Mouse (Mus musculus) hindbrain, embryonic 14.5 days (tissue): ENCODE measurements around the gene Robo1. TPM values are rescaled to one million over a fixed set of nuclear protein-coding genes. Genes with fewer than 3 reads are reported as not detected.

Experiments used
- ATAC-seq: fragments of 200-750 bp; cut with Nextera tagmentation; 2 replicates; pipeline ENCODE4 v1.8.0; 2017; ENCODE audit warnings: moderate number of reproducible peaks, mild to moderate bottlenecking, moderate TSS enrichment, moderate library complexity; ENCODE audit not compliant: low FRiP score
- DNase-seq: peaks from one replicate; pipeline ENCODE4 v3.0.0-alpha.2; 2015; ENCODE audit warnings: low spot score
- H3K27ac ChIP-seq: fragments of 300-500 bp; sonication (generic); 2 replicates; pipeline ENCODE4 v1.5.1; 2014; ENCODE audit warnings: mild to moderate bottlenecking, moderate library complexity
- H3K27me3 ChIP-seq: fragments of 300-500 bp; sonication (generic); 2 replicates; pipeline ENCODE4 v1.6.1; 2014; ENCODE audit warnings: mild to moderate bottlenecking, low read length, mixed read lengths; ENCODE audit not compliant: control insufficient read depth, insufficient read depth
- H3K36me3 ChIP-seq: fragments of 300-500 bp; sonication (generic); replicated peaks from 2 replicates; pipeline ENCODE4 v1.6.1; 2014; ENCODE audit not compliant: control insufficient read depth, insufficient read depth
- H3K4me1 ChIP-seq: fragments of 300-500 bp; sonication (generic); replicated peaks from 2 replicates; pipeline ENCODE4 v1.6.1; 2014; ENCODE audit warnings: antibody characterized with exemption, low read length, mixed read lengths; ENCODE audit not compliant: control insufficient read depth, insufficient read depth
- H3K4me2 ChIP-seq: fragments of 300-500 bp; sonication (generic); replicated peaks from 2 replicates; pipeline ENCODE4 v1.6.1; 2014; ENCODE audit warnings: mild to moderate bottlenecking, moderate library complexity
- H3K4me3 ChIP-seq: fragments of 300-500 bp; sonication (generic); replicated peaks from 2 replicates; pipeline ENCODE4 v1.5.1; 2014; ENCODE audit warnings: mild to moderate bottlenecking, low read length
- H3K9ac ChIP-seq: fragments of 300-500 bp; sonication (generic); 2 replicates; pipeline ENCODE4 v1.6.1; 2014
- H3K9me3 ChIP-seq: fragments of 300-500 bp; sonication (generic); 2 replicates; pipeline ENCODE4 v1.6.1; 2016; ENCODE audit warnings: low read length; ENCODE audit not compliant: control insufficient read depth
- WGBS: fragments of 180-500 bp; shearing (Covaris S2); extraction: QIAGEN DNeasy Blood & Tissue Kit; methylation state at CpG from one replicate; pipeline ENCODE4 v1.1.7; 2014; 5-methylcytosine and 5-hydroxymethylcytosine counted together
- polyA plus RNA-seq: library from polyadenylated mRNA; unstranded; fragments of >200 nt; fragmentation: Nextera tagmentation; extraction: Ambion mirVana; gene quantifications from 2 replicates; pipeline ENCODE4 v1.2.1, GENCODE M21; 2014

Gene Robo1
- polyA plus RNA-seq, 1 experiment from 2014 or later: 47.5 TPM

DNA sequence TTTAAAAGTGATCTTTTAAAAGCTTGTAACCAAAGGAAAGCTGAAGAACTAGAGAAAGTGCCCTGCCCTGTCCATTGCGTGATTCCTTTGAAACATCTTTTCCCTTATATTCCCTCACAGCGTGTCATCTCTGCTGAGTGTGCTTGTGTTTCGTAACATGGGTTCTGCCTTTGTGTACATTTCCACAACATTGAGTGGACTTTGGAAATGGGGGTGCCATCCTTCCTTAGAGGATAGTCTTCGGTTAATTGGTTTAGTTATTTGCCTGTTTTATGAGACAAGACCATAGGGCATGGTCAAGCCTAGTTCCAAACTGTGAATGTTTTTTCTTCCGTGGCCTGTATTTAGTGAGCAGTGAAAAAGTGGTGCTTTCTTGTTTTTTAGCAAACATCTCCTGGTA lies 426.1 kb downstream of the Robo1 start:
- DNase-seq (no peak), ATAC-seq (no peak)
- no peak overlapping the region for H3K4me3 ChIP-seq
- H3K9me3 ChIP-seq: no peaks in the 10 kb centered on the region
- no peaks in the 10 kb centered on the region for H3K36me3 ChIP-seq
- no peak overlapping the region for H3K27ac ChIP-seq
- 89% methylated on average over 5 of the region's 5 CpGs for WGBS
- no peaks in the 10 kb centered on the region for H3K4me1 ChIP-seq
- H3K9ac ChIP-seq: no peak overlapping the region
- H3K27me3 ChIP-seq: no peaks in the 10 kb centered on the region
- no peak overlapping the region for H3K4me2 ChIP-seq

DNA sequence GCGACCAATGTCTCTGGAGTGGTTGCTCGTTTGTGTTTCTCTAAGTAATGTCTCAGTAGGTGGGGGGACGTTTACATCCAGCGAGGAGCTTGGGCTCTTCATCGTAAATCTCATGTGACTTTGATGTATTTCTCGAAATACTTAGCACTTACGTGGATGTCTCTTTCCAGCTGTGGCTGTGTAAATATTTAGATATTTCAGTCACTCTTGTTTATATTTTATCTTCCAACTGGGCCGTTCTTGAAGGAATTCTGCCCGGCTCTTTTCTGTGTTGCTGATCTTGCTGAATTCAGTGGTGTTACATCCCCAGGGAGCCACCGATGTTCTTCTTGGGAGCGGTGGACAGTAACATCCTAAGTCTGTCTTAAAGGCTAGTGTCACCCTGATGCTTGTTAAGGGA lies 427.1 kb downstream of the Robo1 start:
- WGBS: 64% methylated on average over 11 of the region's 11 CpGs
- no peak overlapping the region for H3K9ac ChIP-seq
- no peaks in the 10 kb centered on the region for H3K36me3 ChIP-seq
- DNase-seq: no peak
- ATAC-seq: no peak
- H3K27me3 ChIP-seq: no peaks in the 10 kb centered on the region
- H3K4me1 ChIP-seq: no peaks in the 10 kb centered on the region
- no peak overlapping the region for H3K4me2 ChIP-seq
- no peak overlapping the region for H3K27ac ChIP-seq
- H3K9me3 ChIP-seq: no peaks in the 10 kb centered on the region
- no peak overlapping the region for H3K4me3 ChIP-seq

DNA sequence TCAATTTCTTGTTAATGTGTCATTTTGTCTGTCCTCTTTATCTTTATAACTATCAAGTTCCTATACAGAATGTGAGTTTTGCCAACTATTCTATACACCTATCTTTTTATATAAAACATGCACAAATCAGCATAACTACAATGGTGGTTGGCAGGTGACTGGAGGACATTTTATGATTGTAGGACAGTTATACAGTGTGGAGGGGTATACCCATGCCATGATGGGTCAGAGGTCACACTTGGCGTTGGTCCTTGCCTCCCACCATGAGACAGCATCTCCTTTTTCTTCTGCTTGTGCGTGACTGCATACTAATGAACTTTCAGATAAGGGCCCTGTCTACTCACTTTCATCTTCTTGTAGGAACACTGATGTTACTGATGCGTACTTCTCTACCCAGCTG lies 427.5 kb downstream of the Robo1 start:
- H3K36me3 ChIP-seq: no peaks in the 10 kb centered on the region

DNA sequence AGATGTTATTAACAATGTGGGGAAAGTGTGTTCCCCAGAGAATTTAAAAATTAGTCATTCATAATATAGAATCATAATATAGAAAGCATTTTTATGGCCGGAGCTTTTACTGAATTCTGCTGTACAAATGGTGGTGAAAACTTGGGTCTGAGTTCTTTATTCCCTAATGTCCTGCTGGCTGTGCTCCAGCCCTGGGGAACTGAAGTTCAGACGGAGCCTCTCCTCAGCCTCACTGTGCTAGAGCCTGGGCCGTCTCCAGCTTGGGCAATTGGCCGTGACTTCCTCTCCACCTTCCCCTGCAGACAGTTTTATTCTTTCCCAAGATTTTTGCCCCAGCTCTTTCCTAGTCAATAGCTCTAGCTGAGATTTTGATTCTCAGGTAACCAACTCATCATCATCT lies 429.0 kb downstream of the Robo1 start:
- ATAC-seq: no peak

More for the DNA sequence above, 427.5 kb downstream of the Robo1 start:
- no peak for ATAC-seq
- Histone ChIP-seq H3K9ac (no peak overlapping the region), H3K27ac (no peak overlapping the region), H3K4me2 (no peak overlapping the region), H3K27me3 (no peaks in the 10 kb centered on the region), H3K9me3 (no peaks in the 10 kb centered on the region), H3K4me3 (no peak overlapping the region), H3K4me1 (no peaks in the 10 kb centered on the region)
- WGBS: 70% methylated on average over 3 of the region's 3 CpGs
- no peak for DNase-seq

DNA sequence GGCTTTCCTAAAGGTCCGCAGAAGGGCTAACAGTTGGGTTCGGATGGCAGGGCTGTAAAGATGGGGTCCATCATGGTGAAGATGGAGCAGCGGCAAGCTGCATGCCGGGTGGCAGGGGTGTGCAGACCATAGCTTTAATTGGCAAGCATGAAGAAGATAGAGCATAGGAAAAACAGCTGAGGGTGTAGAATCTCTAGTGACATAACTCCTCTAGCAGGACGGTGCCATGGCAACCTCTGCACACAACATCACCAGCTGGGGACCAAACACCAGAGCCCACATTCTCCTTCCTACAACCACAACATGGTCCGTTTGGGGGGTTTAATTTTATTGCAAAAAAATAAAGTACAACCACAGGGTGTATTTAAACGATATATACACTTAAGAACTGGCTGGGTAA lies 432.1 kb downstream of the Robo1 start:
- H3K4me1 ChIP-seq: no peaks in the 10 kb centered on the region
- H3K36me3 ChIP-seq: 0 out of 2 replicates have a peak, but pooled peaks cover 4% of the 10 kb centered on the region
- H3K9me3 ChIP-seq: no peaks in the 10 kb centered on the region
- H3K27ac ChIP-seq: no peak overlapping the region
- no peak overlapping the region for H3K4me2 ChIP-seq
- H3K4me3 ChIP-seq: no peak overlapping the region
- no peaks in the 10 kb centered on the region for H3K27me3 ChIP-seq
- DNase-seq: no peak
- H3K9ac ChIP-seq: no peak overlapping the region
- ATAC-seq: no peak; the same call in 1 of the 2 replicates
- WGBS: 76% methylated on average over 7 of the region's 7 CpGs

More for the DNA sequence above, 429.0 kb downstream of the Robo1 start:
- Histone ChIP-seq H3K36me3 (no peaks in the 10 kb centered on the region), H3K27ac (no peak overlapping the region), H3K4me2 (no peak overlapping the region), H3K9me3 (no peaks in the 10 kb centered on the region), H3K27me3 (no peaks in the 10 kb centered on the region), H3K4me1 (no peaks in the 10 kb centered on the region), H3K4me3 (no peak overlapping the region), H3K9ac (no peak overlapping the region)
- WGBS: 34% methylated on average over 4 of the region's 4 CpGs
- DNase-seq: no peak

DNA sequence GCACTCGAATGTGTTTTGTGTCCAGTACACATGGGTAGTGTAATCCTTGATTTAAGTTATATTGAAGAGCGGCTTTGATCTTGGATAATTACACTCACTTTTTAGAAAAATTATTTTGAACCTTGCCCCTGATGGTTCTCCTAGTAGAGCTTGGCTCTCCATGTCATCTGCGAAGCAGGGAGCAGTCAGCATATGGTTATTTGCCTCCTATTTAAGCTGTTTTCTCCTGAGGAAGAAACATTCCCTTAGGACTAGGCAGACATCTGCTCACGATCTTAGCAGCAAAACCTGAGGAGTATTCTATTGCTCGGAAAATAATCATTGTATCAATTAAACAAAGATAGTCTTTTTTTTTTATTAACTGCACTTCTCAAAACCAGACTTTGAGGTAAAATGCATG lies 439.6 kb downstream of the Robo1 start:
- Histone ChIP-seq H3K36me3 (0 out of 2 replicates have a peak, but pooled peaks cover 2% of the 10 kb centered on the region), H3K9me3 (no peaks in the 10 kb centered on the region), H3K27me3 (no peaks in the 10 kb centered on the region), H3K9ac (no peak overlapping the region), H3K27ac (no peak overlapping the region), H3K4me2 (no peak overlapping the region), H3K4me3 (no peak overlapping the region), H3K4me1 (peaks cover 5% of the 10 kb centered on the region; the same call in 1 of the 2 replicates)
- WGBS: 43% methylated on average over 5 of the region's 5 CpGs
- ATAC-seq (no peak), DNase-seq (no peak)

DNA sequence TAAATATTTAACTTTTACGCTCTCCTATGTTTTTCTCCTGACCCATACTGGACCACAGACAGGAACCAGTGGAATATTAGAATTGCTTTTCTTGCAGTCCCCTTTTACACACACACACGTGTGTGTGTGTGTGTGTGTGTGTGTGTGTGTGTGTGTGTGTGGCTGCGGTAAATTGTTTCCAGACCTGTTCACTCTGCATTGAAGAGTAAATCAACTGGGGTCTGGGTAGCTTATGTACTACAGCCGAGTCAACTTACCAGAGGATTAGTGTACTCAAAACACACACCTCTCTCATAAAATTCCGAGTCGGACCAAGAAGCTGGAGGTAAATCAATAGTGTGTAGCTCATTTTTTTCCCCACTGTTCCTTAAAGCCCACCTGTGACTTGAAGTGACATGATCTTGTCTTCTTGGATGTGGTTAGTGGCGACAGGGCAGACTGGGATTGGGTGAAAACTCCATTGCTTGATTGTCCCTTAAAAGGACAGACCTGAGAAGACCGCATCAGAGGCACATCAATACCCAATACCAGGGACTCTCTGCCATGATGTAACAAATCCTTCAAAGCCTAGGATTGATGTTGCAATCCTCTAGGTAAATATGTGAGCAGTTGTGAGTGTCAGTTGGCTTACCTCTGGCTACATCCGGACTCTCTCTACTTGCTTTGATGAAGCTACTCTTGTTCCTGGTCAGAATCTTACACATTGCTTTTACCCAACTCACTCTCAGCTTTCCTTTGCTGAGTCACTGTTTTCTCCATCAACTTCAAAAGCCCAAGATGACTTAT lies 457.2 kb downstream of the Robo1 start:
- 94% methylated on average over 9 of the region's 9 CpGs for WGBS
- H3K27ac ChIP-seq: no peak overlapping the region

DNA sequence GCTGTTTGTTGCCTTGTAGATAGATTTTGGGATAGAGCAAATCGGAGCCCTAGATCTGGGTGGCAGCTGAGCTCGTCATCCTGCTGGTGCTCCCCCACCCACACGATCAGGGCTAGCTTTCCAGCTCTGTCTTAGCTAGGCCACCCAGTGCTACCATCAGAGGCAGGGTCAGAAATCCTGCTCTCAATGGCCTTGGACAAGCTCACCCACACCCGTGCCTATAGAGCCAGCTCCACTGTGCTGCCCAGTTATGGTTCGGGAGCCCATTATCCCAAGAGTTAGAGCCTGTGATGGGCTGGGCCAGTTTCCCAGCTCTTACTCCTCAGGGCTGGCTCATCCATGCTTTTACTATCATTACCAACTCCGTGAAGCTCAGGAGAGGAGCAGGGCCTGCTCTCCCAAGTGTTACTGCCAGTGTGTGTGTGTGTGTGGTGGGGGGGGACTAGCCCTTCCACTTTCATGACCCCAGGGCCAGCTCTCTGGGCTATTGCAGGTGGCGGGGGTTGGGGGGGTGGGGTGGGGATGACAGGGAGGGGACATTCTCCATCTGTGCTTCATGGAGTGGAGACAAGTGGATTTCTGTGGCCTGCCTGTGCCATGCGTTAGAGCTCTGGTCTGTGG lies 461.2 kb downstream of the Robo1 start:
- Histone ChIP-seq H3K4me2 (no peak overlapping the region), H3K27ac (no peak overlapping the region), H3K36me3 (no peaks in the 10 kb centered on the region), H3K4me1 (peaks cover 16% of the 10 kb centered on the region), H3K27me3 (no peaks in the 10 kb centered on the region), H3K9ac (no peak overlapping the region), H3K9me3 (no peaks in the 10 kb centered on the region), H3K4me3 (no peak overlapping the region)
- WGBS: 64% methylated on average over 8 of the region's 8 CpGs
- ATAC-seq (peak; percentile 37; the same call in 1 of the 2 replicates), DNase-seq (no peak)

More for the DNA sequence above, 457.2 kb downstream of the Robo1 start:
- Histone ChIP-seq H3K27me3 (no peaks in the 10 kb centered on the region), H3K4me2 (no peak overlapping the region), H3K4me1 (no peaks in the 10 kb centered on the region; the same call in 1 of the 2 replicates), H3K36me3 (no peaks in the 10 kb centered on the region), H3K9ac (no peak overlapping the region), H3K4me3 (no peak overlapping the region), H3K9me3 (no peaks in the 10 kb centered on the region)
- ATAC-seq: no peak
- DNase-seq: no peak

DNA sequence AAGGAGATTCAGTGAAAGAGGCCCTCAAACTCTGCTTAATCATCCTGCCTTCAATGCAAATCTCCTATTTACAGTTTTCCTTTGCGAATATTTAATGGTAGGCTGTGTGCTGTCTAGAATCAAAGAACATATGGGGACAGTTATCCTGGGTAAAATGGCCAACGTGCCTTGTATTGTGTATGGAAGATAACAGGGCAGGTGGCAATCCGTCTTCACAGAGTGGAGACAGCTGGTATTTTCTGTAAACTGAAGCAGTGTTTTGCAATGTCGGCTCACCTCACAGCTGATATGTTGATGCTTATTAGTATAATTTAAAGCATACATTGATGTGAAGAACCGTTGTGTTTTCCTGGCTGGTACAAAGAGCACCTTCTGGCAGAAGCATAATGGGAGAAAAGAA lies 464.2 kb downstream of the Robo1 start:
- Histone ChIP-seq H3K9ac (no peak overlapping the region), H3K36me3 (no peaks in the 10 kb centered on the region), H3K27me3 (no peaks in the 10 kb centered on the region), H3K4me3 (no peak overlapping the region), H3K27ac (peak overlapping the region; percentile 24; the same call in 1 of the 2 replicates), H3K4me2 (no peak overlapping the region), H3K9me3 (no peaks in the 10 kb centered on the region), H3K4me1 (peaks cover 16% of the 10 kb centered on the region)
- DNase-seq: no peak
- WGBS: 19% methylated on average over 5 of the region's 5 CpGs
- ATAC-seq: no peak
